Mouse (Mus musculus): ENCODE results near the gene Nrg3.

Nrg3 gene

DNA sequence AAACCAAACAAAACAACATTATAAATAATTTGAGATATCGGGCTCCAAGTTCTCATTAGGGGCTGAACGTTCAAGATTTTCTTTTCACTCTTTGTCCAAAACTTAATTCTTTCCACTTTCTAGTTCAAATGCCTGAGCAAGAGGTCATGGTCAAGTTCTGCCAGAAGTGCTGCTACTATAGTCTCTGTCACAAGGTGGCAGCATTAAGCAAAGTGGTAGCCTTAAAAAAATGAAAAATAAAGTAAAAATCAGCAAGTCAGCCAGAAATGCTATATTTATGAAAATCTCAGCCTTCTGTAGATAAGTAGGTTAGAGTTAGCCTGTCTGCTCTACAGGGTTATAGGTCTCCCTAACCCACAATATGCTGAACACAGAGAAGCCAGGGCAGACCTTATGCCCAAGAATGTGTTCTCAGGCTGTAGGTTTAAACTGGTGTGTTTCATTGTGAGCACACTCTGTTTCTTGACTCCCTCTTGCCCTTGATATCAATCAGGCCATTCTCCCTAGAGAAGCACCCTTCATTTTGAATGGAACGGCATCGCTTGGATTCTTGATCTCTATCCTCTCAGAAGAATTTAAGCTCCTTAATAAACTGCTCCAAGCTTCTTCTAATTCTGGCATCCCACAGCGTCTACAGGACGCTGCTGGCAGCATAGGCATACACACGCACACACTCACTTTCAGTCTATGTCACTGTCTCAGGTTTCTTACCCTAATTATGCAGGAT, 480.9 kb downstream of the Nrg3 start:
- no peak for DNase-seq (ENCODE audit: extremely low read depth, low read depth, low spot score)

DNA sequence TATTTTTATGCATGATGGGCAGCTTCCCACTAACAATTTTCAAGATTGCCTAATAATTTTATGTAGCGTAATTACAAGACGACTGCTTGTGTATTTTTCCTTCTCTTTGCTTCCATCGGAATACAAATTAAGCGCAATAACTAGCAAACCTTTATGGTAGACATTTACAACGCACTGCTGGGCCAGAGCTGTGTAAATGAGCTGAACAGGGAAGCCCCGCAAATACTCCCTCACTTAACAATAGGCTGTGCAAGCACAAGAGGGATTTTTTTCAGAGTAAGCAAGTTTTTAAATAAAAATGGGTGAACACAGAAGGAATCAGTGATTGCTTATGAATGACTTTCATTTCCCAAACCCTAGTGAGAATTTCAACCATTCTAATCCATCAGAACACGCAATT, 513.5 kb downstream of the Nrg3 start:
- DNase-seq (ENCODE audit: extremely low read depth, low read depth, low spot score): no peak

DNA sequence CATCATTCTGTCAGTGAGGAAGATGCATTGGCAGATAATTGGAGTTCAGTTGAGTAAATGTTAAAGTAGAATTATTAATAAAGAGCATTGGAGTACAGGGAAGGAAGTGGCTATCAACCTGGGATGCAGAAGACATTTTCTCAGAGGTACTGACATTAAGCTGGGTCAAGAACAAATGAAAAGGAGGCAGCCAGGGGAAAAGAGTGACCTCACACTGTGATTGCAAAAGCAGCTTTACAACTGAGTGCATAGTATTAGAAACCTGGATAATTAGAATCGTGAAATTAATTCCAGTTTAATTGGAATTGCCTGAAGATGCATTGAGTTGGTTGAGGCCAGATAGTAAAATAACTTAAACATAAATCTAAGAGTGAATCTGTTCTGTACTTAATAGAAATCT, 535.4 kb downstream of the Nrg3 start:
- no peak for DNase-seq (ENCODE audit: extremely low read depth, low read depth, low spot score)

DNA sequence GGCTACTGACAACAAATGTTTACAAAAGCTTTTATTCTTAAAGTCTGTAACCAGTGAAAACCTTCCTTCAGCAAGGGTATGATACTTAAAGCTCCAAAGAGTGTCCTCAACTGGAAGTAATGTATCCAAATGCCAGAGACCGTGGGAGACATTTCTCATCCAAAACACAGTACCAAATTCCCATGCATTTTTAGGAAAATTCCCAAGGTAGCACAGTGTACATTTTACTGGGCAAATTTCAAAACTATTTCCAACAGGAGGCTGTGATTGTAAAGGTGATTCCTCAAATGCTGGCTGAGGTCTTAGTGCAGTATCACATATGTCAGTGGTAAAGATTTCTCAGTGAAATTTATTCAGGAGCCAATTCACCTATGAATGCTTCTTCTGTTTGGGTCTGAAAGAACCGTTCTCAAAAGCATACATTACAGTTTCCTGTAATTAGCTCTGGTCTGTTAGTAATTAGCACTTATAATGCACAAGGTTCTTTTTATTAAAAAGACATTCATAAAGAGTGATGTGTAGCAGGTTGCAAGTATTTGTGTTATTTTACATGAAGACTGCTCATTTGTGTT, 536.3 kb downstream of the Nrg3 start:
- no peak for DNase-seq (ENCODE audit: extremely low read depth, low read depth, low spot score)

DNA sequence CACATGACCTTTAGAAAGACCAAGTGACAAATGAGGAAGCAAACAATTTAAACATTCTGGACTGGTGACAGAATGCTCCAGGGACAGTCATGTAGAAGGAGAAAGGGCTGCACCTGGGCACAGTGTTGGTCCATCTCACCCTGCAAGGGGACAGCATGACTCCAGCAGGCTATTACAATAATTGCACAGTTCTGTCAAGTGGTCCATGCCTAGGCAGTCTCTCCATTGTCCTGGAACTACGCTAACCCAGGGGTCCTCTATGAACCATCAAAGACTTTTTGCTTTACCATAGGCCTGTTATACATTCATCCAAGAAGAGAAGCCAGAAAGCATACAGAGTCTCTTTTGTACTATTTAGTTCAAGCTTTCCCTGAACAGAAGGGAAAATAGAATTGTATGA, 549.2 kb downstream of the Nrg3 start:
- DNase-seq (ENCODE audit: extremely low read depth, low read depth, low spot score): no peak

DNA sequence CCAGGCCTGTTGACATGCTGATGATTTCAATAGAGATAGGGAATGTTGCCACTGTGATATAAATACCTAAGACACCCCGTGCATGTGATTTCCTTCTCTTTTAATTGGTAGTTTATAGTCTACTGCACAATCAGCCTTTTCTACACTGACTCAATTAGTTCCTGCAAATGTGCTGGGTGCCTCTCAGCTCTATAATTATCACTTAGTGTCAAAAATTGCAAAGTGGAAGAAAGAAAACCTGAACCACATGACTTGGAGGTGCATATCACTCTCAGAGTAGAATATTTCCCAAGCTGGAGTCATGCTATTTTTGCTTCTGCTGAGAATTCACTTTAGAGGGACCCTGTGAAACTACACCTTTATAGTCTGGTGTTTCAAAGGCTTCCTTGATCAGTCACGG, 552.1 kb downstream of the Nrg3 start:
- DNase-seq (ENCODE audit: extremely low read depth, low read depth, low spot score): no peak

DNA sequence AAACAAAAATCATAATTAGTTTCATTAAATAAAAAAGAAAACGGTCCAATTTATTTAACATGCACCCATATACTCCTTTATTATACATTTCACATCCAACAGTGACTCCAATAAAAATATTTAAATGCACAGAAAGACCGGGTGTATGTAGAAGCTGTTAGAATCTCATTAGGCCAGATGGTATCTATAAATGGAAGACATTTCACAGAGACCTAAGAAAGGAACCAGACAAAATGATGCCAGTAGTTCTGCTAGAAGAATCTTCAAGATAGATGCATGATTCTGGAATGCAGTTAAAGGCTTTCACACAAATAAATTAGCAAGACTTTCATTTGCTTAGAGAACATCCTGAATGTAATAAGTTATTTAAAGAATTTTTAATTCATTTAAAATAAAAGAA, 602.3 kb downstream of the Nrg3 start:
- DNase-seq (ENCODE audit: extremely low read depth, low read depth, low spot score): no peak

DNA sequence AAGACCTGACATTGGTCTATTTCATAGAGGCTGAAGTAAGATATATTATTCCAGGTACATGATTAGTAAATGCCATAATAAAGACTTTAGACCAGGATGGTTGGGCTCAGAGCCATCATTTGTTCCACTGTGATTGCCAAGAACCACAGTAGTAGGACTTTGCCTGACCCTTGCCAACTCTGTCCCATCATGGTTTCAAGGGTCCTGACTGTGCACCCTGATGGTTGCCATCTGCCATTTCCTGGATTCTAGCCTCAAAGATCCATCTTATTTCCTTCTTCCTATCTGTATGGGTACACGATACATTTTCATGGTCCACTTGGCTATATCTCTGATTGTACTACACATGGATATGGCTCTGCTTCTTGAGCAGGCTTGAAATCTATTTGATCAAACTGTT, 625.3 kb downstream of the Nrg3 start:
- no peak for DNase-seq (ENCODE audit: extremely low read depth, low read depth, low spot score)

DNA sequence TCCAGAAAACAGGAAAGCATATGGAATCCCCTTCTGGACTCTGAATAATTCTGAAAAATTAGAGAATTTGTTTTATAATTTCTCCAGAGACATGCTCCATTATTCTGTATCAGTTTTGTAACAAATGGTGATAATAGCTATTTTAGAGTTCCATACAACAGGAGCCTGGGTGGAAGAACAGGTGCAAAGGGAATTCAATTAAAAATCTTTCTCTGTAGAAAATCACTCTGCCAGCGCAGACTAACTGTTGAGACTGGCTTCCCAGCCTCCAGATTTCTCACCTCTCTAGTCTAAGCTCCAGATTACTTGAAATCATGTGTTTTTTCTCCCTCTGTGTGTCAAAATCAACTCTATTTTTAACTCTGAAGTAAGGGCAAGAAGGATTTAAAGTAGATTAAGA, 625.8 kb downstream of the Nrg3 start:
- DNase-seq (ENCODE audit: extremely low read depth, low read depth, low spot score): no peak

DNA sequence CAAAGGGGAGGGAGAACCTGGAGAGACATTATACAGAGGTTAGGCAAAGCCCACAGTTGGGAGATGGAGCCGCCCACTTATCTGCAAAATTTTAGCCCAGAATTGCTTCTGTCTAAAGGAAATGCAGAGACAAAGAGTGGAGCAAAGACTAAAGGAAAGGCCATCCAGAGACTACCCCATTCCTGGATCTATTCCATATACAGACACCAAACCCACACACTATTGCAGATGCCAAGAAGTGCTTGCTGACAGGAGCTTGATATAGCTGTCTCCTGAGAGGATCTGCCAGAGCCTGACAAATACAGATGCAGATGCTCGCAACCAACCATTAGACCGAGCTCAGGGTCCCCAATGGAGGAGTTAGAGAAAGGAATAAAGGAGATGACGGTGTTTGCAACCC, 637.9 kb downstream of the Nrg3 start:
- no peak for DNase-seq (ENCODE audit: extremely low read depth, low read depth, low spot score)

DNA sequence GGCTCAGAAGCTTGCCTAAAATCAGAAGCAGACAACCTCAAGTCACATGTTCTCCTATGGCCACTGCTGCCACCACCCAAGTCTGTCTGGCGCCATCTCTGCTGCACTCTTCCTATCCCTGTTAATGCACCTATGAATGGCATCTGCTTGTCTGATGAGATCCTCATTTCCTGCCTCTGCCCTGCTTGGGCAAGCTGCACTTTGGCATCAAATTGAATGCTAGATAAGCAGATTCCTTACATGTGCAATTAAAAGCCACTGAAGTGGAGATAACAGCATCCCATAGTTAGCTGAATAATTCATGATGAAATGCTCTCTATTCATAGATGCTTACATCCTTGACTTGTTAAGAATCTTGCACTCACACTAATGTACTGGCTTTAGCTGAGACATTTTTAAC, 648.0 kb downstream of the Nrg3 start:
- DNase-seq (ENCODE audit: extremely low read depth, low read depth, low spot score): no peak

DNA sequence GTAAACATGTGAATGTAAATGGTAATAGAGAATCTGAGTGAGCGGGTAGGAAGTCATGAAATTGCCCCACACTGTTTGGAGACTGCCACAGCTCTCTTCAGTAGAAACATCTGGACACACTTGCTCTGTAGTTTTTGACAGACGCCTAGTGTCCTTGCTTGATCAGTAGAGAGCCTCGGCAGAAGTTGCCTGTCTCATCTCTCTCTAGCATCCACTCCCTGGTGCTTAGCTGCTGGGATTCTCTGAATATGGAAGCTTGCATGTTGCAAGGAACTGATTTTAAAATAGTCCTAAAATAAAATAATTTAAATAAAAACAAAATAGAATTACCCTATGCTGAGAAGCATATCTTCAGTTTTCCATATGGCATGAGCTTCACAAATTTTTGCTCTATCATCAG, 675.9 kb downstream of the Nrg3 start:
- no peak for DNase-seq (ENCODE audit: extremely low read depth, low read depth, low spot score)

DNA sequence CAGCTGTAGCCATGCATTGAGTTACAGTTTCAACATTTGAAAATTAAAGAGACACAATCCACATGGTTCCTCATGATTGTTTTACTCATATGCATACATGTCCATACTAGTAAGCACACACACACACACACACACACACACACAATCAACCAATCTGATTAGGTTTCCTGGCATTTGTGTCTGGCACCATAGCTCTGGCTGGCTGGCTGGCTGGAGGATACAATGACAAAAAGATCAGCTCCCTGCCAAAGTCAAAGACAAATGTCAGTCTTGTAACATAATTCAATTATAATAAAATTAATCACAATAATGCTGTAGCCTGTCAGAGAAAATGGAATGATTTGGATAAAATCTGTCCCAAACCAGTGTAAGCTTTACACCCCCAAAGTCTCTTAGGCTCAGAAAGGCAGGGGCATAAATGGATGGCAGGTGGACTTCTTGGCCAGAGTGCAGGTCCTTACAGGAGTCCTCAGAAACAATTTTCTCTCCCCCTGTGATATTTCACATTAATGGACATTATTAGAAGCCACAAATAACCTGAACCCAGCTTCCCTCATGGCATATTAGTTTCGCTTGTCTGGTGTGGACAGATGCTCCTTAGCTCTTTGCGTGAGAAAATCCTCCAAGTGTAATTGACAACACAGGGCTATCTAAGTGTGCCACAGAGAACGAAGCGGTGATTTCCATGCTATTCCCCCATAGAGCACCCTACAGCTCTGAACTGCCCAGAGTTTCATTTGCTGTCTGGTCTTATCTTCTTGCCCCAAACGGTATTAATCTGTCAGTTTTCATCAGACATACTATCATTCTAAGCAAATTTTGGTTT, 697.4 kb downstream of the Nrg3 start:
- DNase-seq (ENCODE audit: extremely low read depth, low read depth, low spot score): no peak

DNA sequence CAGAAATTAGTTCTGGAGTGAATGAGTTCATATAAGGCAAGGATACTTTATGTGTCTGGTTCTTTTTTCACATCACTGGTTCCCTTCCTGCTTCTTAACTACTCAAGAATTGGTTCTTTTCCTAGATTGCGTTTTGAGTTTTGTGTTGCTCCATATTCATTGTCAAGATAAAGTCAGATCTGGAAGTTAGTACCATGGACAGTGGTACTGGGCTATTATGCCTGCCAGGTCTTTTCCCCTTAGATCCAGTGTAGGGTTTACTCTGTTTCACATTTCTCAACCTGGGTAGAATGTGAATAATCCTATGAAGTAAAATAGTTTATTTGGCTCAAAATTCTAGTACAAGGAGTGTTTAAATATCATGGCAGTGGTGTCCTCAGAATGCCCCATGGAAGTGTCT, 698.1 kb downstream of the Nrg3 start:
- no peak for DNase-seq (ENCODE audit: extremely low read depth, low read depth, low spot score)

DNA sequence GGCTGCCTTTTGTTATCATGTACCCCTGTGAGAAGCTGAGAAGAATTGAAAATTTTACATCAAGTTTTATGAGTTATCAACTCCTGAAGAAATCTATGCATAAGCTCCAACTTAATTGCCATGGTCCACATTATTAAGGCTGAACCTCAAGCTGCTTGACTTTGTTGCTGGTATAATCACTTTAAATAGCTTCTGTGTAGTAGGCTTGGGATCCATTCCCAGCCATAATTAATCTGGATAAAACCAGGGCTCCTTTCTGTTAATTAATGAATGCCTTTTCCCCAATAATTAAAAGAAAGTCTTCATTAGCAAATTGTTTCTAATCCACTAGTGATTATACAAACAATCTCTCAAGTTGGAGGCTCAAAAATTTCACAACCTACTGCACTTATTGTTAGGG, 742.4 kb downstream of the Nrg3 start:
- no peak for DNase-seq (ENCODE audit: extremely low read depth, low read depth, low spot score)

DNA sequence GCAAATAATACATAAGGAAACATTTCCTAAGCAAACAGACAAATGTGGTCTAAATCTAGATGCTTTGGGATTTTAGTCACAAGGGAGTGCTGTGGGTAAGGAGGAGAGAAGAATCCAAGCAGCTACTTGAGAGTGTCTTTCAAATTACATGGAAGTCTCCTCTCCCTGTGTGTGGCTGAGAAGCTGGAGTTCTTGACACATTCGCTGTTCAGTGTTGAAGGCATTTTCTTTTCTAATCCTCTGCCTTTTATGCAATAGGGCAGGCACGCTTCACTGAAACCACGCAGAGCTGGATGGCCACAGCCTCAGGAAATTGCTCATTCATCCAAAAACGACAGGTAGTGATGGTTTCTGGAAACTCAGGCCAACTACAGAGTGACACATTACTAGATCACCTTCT, 769.0 kb downstream of the Nrg3 start:
- no peak for DNase-seq (ENCODE audit: extremely low read depth, low read depth, low spot score)

DNA sequence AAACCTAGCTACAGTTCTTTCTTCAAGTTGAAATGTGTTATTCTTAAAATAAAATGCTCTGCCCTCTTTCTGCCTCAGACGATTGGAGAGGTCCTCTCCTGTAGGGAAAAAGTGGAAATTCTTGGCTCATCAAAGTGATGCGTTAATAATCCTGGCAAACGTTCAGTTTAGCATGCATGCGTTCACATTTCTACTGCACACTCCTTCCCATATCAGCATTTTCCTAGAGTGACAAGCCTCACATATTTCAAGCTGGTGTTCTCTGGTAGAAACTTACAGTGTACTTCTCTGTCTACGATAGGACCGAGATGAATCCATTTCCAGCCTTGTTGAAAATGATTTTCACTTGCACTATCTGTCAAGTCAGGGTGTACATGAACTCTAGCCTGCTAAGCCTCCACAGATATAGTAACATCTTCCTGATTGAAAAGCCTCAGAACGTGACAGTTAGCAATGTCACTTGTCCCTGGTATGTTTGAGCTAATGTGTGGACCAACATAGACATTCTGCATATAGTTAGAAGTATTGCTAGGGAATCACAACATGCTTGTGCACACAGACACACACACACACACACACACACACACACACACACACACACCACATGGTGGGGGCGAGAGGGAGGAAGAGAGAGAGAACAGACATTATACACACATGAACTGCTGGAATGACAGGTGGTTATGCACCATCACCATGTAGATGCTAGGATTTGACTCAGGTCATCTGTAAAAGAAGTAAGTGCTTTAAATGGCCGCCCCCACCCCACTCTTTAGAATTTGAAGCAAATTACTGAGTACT, 770.1 kb downstream of the Nrg3 start:
- DNase-seq (ENCODE audit: extremely low read depth, low read depth, low spot score): no peak

DNA sequence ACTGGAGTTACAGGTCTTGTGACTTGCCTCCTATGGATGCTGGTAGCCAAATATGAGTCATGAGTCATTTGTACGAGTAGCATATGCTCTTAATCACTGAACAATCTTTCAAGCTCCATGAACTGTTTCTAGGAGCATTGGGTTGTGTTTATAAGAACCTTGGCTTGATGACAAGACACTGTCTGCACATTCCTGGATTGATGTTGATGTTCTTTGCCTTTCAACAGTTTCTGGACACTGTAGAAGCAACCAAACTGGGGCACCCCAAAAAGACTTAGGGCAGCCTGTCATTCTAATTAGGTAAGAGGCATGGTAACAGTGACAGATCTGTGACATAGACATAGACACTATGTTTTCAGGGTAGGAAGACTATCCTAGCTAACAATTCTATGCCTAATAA, 771.5 kb downstream of the Nrg3 start:
- DNase-seq (ENCODE audit: extremely low read depth, low read depth, low spot score): no peak

DNA sequence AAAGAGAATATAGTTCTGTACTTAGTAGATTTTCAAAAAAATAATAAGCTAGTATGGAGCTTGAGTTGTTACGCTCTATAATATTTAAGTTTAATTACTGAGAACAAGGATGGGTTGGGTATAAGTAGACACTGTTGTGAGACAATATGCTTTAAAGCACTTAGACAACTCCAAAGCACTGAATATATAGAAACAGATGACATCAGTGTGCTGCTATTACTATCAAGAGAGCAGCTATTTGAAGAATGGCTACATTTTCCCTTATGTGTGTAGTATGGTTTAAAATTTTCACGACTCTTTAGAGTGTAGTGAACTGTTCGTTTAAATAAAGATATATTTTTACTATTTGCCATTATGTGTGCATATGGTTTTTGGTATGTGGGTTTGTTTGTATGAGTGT, 771.9 kb downstream of the Nrg3 start:
- no peak for DNase-seq (ENCODE audit: extremely low read depth, low read depth, low spot score)

DNA sequence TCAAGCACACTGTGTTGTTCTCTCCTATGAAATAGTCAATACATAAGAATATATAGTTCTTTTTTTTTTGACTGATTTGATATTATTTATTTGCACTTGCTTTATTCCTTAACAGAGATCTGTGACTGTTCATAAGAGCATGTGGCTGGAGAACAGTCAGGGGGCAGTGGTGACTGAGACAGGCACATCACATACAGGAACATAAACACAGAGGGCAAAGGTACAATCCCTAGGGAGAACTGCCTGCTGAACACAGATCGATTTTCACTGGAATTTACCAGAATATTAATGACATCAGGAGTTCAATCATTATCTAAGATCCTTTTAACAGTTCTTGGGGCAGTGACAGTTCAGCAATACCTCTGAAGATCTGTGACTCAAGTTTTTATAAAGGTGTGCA, 812.9 kb downstream of the Nrg3 start:
- DNase-seq (ENCODE audit: extremely low read depth, low read depth, low spot score): no peak

DNA sequence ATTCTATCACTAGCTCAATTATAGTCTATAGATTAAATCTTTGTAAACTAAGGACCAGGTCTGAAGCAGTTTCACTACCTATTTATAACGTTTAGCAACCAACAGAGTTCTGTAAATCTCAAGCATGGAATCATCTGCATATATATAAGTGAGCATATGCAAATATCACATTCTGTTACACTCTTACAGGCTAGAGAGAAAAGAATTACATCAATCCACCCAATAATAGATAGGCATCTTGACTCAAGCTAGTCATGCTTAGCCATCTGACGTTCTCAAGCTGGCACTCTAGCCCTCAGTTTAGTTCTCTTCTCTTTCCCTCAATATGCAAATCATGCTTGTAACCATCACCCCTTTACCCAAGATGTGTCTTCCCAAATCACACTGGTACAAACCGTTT, 835.8 kb downstream of the Nrg3 start:
- no peak for DNase-seq (ENCODE audit: extremely low read depth, low read depth, low spot score)

DNA sequence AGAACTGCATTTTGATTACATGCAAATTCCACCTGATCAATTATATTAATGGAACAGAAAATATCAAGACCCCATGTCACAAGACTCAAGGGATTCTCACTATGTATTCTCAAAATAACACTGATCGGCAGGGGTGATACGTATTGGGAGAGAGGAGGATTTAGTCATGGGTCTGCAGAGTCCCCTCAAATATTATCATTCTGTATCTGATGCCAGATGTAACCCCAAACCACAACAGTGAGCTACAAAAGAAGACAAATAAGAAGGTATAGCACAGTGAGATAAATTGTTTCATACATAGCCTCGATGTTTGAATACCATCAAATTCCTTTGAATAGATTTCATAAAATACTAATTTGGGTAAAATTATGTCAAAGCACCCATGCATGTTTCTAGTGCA, 842.8 kb downstream of the Nrg3 start:
- DNase-seq (ENCODE audit: extremely low read depth, low read depth, low spot score): no peak
